Mouse (Mus musculus): ENCODE data around the gene Tbx5.

The Tbx5 gene

GRCm38 (mm10) chr5:119810994-119811690, 21.3 kb upstream of the Tbx5 start:
- DNase-seq (ENCODE audit: low spot score): no peak

DNA sequence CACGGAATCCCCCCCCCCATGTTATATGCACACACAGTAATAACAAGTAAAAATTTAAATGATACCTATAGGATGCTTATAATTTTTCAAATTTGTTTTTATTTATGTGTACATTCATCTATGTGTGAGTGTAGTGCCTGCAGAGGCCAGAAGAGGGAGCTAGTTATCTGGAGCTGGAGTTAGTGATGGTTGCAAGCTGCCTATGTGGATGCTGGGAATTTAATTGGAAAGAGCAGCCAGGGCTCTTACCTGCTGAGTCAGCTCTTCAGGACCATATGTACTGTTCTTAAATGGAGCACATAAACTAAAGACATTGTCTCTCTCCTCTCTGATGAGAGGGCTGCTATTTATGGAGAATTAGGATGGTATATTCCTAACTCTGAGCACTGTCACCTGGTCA, 17.2 kb upstream of the Tbx5 start:
- no peak for DNase-seq (ENCODE audit: low spot score)

DNA sequence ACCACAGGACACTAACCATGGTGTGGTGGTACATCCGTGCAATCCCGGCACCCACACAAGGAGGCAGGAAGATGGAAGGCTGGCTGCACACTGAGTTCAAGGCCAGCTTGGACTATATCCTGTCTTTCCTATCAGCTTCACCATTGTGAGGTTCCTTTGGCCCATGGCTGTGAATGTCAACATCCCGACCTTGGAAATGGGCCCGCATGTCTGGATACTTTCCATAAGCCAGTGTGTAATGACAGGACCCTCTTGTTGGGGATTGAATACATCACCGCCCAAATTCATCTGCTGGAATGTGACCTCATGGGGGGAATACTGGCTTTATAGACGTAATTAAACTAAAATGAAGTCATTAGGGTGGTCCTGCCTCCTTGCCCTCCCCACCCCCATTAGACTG, 12.0 kb upstream of the Tbx5 start:
- DNase-seq (ENCODE audit: low spot score): no peak

DNA sequence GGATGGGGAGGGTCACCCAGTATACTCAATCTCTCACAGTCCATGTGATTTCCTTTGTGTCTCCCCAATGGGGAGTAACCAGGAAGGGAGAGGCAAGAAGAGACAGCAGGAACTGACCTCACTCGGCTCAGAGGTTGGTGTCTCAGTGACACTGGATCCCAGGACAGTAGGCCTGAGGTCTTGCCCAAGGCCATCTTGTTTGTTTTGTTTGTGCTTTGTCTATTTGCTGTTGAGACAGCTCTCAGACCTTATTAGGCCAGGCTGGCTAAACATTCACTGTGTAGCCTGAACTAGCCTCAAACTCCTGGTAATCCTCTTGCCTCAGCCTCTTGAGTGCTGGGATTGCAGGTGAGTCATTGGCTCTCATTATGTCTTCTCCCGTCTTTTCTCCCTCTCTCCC, 11.0 kb upstream of the Tbx5 start:
- DNase-seq (ENCODE audit: low spot score): no peak

GRCm38 (mm10) chr5:119827341-119827740, 5.1 kb upstream of the Tbx5 start:
- no peak for DNase-seq (ENCODE audit: low spot score)

- no peak for DNase-seq (ENCODE audit: low spot score)
Observed at GRCm38 (mm10) chr5:119830611-119831010, 1.9 kb upstream of the Tbx5 start.

GRCm38 (mm10) chr5:119831201-119831771, 1.2 kb upstream of the Tbx5 start:
- no peak for DNase-seq (ENCODE audit: low spot score)

DNA sequence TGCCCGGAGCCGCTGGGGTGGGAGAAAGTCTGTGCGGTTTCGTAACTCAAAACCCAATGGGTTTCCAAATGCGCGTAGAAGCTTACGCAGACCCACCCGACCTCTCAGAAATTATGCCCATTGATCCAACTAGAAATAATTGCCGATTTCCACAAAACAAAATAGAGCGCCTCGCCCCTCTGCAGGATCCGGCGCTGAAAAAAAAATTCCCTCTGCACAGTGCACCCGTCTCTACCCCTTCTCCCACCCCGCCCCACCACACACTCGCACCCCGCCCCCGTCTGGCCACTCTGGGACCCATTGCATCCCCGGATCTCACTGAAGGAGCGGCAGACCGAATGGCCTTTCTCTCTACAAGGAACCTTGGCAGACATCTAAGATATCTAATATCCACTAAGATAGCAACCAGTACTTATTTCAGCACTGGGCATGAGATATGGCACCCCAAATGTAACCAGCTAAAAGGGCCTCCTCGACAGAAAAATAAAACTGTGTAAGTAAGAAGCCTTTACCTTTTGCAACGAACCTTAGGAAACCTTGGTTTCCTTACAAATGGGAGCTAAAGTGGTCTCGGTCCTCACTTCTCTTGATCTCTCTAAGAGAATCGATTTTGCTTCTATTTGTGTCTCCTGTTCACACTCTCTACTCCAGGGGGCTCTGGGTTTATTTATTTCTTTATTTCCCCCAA, 533 bp upstream of the Tbx5 start:
- DNase-seq (ENCODE audit: low spot score): no peak

DNA sequence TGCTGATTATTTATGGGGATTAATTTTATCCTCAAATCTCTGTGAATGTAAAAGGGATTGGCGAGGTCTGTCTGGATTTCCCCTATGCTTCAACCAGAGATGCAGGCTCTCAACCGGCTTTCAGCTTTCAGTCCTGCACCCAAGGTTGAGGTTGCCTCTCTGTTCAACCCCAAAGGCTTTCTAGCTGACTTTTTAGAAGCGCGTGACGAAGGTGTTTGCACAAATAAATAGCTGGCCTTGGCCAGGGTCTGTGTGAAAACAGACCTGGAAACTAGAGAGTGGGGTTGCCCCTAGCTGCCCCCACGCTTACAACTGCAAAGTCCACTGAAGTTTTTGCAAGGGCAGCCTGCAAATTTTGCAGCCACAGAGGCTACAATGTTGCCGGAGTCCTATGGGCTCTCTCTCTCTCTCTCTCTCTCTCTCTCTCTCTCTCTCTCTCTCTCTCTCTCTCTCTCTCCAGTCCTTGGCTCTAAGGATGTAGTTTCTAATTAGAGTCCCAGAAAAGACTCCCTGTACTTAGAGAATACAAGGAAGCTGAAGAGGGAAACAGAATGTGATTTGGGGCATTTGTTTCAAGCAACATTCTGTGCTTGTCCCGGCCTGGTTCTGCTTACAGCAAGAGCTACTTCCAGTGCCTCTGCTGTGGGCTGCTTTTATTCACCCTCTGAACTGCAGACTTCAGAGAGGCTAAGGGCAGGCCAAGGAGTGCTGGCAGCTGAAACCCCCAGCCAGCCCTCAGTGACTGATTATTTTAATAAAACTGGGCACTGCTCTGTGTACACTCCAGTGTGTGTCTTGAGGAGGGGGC, 959 bp downstream of the Tbx5 start:
- no peak for DNase-seq (ENCODE audit: low spot score)

GRCm38 (mm10) chr5:119834031-119834403, 1.5 kb downstream of the Tbx5 start:
- no peak for DNase-seq (ENCODE audit: low spot score)

DNA sequence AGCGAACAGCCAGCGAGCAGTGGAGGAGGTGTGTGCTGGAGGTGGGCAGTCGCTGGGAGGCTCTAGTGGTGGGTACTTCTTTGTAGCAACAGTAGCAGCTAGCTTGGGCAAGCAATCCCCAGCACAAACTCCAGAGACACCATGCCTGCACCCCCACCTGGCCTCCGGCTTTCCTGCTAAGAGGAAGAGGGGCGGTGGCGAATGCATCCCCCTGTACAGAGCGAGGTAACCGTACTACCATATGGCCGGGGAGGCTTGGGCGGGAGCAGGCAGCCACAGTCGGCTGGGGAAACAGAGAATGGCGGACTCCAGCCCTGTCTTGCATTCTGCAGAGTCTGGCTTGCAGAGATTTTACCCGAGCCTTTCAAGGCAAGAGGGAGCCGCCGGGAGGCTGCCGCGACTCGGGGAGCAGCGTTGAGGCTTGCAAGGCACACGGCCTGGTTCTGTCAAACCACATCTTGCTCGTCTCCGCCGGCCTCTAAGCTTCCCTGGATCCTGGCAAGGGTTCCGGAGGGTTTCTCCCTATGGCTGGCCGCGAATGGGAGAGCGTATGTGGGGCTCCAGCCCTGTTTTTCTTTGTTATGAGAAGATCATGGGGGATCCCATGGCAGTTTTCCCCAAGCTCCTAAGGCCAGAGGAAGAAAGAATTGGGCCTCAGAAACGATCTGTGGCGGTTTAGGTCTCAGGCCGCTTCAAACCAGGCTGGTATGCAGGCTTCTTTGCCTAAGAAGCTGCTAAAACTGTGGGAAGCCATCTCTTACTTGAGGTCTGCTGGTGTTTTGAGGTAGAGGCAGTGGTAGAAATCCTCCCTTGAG, 2.8 kb downstream of the Tbx5 start:
- DNase-seq (ENCODE audit: low spot score): no peak

GRCm38 (mm10) chr5:119835868-119836209, 3.4 kb downstream of the Tbx5 start:
- no peak for DNase-seq (ENCODE audit: low spot score)

DNA sequence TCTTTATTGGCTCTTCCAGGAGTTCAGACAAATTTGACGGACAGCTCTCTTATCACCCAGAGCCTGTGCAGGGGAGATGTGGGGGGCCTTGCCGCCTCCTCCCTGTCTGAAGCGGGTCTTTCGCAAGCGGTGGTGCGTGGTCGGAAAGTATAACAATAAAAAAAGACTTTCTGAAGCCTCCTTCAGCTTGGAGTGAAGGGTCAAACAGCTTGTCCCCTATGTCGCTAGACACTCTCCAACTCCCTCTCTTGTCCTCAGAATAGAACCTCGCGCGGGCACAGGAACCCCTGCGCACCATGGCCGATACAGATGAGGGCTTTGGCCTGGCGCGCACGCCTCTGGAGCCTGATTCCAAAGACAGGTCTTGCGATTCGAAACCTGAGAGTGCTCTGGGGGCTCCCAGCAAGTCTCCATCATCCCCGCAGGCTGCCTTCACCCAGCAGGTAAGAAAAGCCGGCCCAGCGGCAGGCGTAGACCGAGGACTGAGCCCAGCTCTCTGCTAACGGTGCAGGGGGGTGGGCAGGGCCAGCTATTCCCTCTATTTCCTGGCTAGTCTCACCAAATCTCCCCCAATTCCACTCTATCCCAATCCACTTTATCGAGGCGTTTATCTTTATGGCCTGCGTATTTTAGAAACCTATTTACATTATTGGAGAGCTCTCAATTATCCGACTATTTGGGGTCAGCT, 4.3 kb downstream of the Tbx5 start:
- DNase-seq (ENCODE audit: low spot score): no peak

DNA sequence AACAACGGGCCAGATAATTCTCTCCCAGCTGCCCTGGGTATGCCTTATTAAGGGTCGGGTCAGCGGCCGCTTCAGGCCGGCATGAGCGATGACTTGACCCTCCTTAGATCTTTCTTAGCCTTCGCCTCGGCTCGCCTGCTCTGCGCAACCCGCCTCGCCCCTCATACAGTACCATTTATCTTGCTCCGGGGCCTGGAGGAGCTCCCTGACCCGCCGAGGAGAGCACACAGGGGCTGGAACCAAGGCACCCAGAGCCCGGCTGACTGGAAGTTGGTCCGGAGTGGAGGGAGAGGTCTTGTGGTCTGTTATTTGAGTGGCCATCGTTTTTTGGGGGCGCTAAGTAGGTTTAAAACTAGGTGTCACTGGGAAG, 4.8 kb downstream of the Tbx5 start:
- no peak for DNase-seq (ENCODE audit: low spot score)

DNA sequence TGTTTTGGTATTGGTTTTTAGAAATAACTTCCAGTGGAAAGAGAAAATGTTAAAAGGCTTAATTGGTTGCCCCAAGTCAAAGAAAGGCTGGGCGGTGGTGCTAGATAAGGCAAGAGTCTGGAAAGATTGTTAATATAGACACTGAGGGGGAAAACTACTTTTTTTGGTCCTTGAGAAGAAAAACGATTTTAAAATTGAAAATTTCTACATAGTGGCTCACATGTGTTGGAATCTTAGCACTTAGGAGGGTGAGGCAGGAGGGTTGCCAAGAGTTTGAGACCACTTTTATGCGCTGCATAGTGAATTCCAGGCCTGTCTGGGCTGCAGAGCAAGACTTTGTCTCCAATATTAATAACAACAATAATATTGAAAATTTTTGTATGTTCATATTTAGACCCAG, 5.4 kb downstream of the Tbx5 start:
- DNase-seq (ENCODE audit: low spot score): no peak

DNA sequence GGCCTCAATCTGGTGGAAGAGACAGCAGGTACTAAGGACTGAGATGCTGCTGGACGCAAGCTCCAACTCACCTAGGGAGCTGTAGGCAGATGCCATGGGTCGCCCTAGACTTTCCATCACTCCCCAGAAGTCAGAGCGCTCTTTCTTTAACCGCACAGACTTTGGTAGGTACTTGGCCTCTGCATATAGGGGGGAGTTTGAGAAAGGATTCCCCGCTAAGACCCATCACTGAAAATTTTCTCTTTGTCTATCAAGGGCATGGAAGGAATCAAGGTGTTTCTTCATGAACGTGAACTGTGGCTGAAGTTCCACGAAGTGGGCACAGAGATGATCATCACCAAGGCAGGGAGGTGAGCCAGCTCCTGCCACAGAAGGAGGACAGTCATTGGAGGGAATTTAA, 6.0 kb downstream of the Tbx5 start:
- DNase-seq (ENCODE audit: low spot score): no peak

- DNase-seq (ENCODE audit: low spot score): no peak
Observed at GRCm38 (mm10) chr5:119839156-119839555, 6.7 kb downstream of the Tbx5 start.

- no peak for DNase-seq (ENCODE audit: low spot score)
Observed at GRCm38 (mm10) chr5:119839616-119840368, 7.3 kb downstream of the Tbx5 start.

GRCm38 (mm10) chr5:119840404-119840803, 7.9 kb downstream of the Tbx5 start:
- no peak for DNase-seq (ENCODE audit: low spot score)

DNA sequence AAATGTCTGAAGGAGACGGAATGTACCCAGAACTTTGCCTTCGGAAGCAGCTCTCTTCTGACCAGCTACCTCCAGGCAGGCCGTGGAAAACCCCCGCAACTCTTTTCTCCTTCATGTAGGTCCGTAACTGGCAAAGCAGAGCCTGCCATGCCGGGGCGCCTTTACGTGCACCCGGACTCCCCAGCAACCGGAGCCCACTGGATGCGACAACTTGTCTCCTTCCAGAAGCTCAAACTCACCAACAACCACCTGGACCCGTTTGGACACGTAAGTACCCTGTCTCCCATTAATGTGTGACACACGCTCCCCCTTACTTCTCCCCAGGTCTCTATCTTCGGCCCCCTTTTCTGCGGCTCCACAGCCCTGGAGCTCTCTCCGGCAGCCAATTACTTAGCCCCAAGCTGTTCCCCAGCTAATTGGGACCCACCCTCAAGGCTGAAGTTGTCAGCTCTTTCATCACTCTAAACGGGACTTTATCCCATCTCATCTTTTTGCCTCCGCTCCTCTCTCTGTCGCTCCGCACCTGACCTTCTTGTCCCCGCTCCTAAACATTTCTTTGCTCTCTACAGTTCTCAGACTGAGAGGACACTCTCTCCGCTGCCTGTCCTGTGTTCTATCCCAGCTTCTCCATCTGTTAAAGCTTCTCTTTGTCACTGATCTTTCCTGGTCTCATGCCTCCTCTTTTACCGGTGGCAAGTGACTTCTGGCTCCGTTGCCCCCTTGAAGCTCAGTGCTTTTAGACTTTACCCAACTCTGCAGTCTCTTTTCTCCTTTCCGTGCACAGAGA, 9.4 kb downstream of the Tbx5 start:
- DNase-seq (ENCODE audit: low spot score): no peak

All from testis, postnatal 10 days (tissue).